Mouse (Mus musculus) thymus, postnatal 25 days (tissue): ENCODE measurements around the gene Csmd2.

Source experiments
- DNase-seq: peaks from one replicate; pipeline ENCODE4 v3.0.0; 2022

Gene Csmd2

DNA sequence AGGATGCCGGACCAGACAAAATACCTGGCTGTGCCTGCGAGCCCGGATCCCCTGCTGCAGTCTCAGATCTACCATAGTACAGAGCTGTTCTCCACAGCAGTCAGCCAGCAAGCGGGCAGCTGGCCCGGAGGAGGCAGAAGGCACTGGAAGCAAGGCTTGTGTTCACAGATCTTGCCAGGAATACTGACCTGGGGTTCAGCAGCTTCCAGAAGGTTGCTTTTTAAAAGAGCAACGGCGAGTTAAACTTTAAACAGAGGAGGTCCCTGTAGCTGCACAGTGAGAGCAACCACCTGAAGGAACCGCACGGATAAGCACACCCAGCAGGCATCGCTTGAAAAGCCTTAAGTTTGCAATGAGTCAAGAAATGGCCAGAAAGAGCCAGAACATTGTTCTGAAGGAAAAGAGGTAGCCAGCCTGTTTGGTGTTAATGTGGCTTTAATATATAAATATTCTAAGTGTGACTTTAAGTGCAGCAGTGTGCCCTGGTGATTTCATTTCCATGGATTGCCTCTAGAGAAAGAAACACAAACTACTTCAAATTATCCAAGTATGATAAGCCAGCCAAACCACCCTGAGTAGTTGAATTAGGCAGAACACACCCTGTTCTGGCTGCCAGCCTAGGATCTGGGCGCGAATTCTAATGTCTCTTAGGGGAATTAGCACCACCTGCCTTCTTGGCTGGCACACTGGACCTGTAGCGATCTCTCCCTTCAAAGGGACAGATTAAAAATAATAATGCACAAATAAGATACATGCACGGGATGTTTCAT is 439.8 kb downstream of the Csmd2 start:
- no peak for DNase-seq

DNA sequence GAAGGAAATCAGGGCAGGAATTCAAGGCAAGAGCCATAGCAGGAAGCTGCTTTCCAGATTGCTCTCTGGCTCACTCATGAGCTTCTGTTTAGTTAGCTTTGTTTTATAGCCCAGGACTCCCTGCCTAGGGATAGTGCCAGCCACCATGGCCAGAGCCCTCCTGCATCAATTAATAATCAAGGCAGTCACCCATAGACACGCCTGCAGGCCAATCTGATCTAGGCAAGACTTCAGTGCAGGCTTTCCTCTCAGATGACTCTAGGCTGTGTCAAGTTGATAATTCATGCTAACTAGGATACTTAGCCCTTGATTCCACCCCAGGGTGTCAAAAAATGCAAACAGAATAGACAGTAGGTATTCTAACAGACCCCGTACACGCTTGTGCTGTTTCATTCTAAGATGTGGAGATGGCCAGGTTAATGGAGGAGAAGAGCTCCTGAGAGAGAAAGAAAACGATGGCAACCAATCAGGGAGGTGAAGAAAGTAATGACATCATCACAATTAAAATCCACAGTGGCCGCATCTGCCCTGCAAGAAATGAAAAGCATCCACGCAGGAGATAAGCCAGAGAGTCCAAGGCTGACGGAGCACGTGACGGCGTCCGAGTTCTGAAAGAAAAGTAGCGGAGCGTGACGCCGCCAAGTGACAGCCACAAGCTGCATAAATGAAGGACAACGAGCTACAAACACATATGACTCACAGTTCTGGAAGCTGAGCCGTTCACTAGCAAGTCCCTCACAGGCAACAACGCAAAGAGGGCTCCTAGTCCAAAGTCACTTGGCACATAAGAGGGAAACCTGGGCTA is 440.8 kb downstream of the Csmd2 start:
- DNase-seq = no peak

DNA sequence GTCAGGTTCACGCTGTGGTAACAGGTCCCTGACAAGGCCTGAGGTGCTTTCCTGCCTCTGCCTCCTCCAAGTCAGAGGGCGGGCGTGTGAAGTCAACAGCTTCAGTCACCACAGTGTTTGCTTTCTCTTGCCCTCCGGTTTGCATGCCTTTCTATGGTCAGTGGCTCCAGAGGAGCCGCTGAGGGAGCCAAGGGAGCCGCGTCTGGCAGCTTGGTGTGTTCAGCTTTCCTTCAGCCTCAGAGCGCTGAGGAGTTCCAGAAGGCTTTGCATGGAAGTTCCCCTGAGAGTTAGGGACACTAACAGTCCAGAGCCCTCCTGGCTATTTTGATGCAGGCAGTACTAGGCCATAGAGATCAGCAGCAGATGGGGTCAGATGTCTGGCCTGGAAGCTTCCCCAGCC is 441.9 kb downstream of the Csmd2 start:
- no peak for DNase-seq

DNA sequence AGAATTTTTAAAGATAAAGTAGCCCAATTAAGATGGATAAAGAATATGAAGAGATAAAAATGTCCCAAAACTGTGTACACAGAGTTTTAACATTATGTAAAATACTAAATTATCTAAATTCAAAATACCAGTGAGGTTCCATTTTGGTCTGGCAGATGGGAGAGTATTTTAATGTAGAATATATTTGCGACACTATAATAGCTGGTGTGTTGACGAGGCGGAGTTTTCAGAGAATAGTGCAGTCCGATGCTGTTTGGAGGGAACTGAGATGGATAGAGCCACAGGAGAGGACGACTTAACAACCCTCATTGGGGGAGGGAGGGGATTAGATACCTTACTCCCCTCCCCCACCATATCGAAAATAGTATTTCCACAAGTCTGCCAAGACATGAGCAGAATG is 452.9 kb downstream of the Csmd2 start:
- no peak for DNase-seq

DNA sequence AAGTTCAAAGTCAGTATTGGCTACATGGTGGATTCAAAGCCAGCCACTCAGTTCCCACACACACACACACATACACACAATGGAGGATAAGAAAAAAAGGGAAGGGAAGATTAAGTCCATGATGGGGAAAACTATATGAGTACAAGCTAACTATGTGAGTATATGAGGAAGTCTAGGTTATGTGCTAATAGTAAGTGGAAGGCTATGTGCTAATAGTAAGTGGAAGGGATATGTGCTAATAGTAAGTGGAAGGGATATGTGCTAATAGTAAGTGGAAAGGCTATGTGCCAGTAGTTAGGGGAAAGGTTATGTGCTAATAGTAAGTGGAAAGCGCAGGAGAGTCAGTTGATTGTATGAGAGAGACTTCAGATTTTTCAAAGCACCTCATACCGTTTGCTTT is 453.6 kb downstream of the Csmd2 start:
- DNase-seq = no peak

DNA sequence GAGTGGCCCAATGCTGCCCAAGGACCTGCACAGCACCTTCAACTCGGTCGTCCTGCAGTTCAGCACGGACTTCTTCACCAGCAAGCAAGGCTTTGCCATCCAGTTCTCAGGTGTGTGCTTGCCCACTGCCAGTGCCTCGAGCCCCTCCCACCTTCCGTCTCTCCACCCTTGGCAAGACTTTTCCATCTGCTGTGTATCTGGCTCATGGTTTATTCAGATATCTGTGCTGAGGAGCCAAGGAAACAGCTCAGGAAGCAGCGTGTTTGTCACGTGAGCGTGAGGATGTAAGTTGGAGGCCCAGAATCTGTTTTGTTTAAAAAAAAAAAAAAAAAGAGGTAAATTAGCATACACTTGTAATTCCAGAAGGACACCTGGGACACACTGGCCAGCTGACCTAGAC is 455.1 kb downstream of the Csmd2 start:
- no peak for DNase-seq

DNA sequence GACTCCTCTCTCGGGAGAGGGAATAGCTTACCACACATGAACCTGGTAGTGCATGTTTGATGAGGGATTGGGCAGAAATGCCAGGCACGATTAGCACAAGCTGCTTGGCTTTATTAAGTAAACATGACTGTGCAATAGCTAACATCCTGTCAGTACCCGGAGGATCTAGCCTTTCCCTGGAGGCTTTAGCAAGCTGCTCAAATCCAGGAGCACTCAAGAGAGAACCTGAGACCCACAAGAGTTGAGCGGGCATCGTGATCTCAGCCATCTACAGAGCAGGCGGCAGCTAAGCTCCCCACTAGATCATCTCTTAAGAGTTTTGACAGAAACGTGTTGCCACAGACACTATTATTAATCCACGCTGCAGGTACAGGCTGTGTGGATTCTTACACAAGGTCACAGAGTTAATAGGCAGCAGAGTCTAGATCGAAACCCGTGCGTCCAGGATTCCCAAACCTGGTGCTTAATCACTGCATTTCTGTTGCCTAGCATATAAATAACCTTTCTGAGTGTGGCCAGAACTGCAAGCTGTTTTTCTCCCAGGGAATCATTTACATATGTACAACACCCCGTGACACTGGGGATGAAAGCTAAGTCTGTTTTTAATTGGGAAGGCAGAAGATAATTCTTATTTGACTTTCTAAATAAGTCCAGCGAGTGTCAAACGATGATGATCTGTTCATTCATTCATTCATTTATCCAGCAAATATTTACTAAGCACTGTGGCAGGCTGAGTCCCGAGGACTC is 458.0 kb downstream of the Csmd2 start:
- DNase-seq = no peak

DNA sequence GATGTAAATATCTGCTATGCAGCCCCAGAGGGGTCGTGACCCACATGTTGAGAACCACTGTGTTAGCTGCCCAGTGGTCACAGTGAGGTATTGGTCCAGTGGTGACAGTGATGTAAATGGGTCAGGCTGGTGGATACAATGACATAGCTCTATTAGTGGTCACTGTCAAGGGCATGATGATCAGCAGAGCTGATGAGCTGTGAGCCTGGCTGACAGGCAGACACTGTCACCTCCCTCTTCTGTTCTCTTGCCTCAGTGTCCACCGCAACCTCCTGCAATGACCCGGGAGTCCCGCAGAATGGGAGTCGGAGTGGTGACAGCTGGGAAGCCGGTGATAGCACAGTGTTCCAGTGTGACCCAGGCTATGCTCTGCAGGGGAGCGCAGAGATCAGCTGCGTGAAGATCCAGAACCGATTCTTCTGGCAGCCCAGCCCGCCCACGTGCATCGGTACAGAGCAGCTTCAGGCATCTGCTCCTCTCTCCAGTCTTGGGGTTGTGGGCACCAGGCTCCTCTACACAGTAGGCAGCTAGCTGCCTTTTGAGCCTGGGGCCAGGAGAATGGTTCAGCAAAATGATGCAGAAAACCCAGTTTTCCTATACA is 461.3 kb downstream of the Csmd2 start:
- DNase-seq = no peak

DNA sequence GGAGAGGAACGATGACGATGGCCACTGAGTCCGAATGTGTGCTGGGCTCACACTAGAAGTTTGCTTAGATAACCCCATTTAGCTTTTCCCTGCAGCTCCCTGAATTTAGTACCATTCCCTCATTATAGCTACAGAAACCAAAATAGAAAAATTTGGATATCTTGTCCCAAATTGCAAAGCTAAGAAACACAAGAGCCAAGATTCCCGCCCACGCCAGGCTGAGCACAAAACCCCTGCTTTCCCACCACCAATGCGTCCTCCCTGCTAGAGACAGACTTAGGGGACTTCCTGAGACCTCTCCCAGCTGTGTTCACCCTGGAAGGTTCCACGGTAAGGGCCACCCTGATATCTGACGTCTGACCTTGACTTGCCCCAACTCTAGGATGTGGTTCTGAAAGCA is 462.5 kb downstream of the Csmd2 start:
- no peak for DNase-seq

DNA sequence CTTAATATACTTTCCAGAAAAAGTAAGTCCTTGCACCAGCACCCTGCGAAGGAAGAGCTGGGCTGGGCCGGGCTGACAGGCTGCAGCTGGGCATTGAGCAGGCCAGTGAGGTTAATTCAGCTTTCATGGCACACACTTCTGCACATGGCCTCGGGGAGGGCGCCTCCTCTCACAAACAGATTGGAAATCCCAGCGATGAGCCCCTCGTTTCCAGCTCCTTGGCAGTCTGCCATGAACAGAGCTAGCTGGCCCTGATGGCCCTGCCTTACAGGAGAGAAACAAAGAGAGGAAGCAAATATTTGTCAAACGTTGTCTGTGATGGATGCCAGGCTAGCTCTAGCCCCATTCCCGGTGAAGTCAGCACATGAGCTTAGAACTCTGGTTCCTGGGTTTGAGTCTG is 463.3 kb downstream of the Csmd2 start:
- no peak for DNase-seq

DNA sequence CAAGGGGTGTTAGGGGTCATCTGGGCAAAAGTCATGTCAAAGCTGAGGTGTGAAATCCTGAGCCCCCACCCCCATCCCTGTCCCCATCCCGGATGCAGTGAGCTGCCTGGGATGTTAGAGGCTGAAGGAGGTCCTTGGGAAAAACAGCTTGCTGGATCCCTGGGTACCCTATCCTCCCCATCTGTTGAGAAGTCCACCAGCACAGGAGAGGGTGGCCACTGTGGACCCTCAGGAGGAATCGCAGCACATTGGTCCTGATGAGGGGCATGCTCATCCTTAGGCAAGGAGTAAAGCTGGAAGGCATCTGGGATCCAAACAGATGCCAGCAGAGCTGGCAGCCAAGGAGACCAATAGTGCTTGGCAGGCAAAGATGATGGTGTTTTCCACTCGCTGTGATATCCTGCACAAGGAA is 463.7 kb downstream of the Csmd2 start:
- DNase-seq = no peak

DNA sequence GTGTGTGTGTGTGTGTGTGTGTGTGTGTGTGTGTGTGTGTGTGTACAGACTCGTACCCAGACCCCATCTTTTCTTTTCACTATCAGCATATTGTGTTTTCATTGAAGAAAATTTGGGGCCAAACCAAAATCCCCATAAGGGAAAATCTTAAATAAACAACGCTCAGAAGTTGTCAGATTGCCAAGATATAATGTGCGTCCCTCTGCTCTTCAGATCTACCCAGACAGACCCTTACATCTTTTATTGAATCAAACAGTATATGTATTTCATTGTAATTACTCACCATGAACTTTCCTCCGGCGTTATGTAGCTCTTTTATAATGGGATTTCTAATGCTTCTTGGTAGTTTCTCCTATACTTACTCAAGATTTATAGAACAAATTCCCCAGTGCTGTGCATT is 479.1 kb downstream of the Csmd2 start:
- DNase-seq = no peak

DNA sequence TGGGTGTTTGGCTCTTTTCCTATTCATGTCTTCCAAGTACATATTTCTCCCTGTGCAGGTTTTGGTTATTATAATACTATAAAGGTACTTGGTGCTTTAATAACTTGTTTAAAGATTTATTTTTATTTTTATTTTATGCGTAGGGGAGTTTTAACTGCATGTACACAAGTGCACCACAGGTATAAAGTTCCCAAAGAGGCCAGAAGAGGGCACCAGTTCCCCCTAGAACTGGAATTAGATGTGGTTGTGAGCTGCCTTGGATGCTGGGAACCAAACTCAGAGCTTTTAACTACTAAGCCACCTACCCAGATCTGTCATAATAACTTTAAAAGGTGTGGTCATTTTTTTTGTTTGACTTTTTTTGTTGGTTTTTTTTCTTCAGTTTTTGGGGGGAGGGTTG is 480.4 kb downstream of the Csmd2 start:
- DNase-seq = no peak

DNA sequence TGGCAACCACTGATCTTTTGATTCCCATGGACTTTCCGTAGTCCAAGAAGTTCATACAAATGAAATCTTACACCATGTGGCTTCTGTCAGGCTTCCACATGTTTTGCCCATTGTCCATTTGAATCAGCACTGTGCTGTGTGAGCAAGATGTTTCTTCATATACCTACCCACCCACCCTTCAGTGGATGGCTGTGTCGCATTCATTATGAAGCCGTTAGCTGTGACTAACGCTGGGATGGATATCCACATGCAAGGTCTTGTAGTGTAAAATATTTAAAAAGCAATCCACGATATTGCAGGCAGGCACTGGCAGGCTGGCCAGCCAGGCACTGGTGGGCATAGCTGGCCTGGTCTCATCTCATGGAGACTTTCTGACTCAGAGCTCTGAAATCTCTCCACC is 488.6 kb downstream of the Csmd2 start:
- no peak for DNase-seq

DNA sequence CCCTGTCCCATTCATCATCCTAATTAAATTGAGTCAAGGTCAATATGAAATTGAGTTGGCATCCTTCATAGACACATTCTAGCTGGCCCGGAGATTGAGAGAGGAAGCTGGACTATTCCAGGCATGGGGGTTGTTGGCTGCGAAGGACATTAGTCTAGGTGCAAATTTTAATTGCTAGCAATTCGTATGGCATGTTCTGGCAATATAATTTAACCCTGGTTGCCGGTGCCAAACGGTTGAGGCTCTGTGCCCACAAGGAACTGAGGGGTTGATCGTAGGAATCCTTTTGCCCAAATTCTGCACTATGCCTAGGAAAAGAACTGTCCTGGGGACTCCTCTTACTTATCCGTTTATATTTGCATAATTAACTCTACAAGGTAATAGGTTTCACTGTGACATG is 496.2 kb downstream of the Csmd2 start:
- DNase-seq = no peak

DNA sequence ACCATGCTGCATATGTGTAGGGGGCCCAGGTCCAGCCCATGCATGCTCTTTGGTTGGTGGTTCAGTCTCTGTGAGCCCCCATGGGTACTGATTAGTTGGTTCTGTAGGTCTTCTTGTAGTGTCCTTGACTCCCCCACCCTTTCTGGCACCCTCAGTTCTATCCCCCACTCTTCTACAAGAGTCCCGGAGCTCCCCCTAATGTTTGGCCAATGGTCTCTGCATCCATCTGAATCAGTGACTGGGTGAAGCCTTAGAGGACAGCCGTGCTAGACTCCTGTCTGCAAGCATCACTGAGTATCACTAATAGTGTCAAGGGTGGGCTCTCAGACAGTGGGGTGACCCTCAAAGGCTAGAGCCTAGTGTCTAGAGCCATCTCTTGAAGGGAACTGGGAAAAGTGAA is 497.0 kb downstream of the Csmd2 start:
- no peak for DNase-seq

DNA sequence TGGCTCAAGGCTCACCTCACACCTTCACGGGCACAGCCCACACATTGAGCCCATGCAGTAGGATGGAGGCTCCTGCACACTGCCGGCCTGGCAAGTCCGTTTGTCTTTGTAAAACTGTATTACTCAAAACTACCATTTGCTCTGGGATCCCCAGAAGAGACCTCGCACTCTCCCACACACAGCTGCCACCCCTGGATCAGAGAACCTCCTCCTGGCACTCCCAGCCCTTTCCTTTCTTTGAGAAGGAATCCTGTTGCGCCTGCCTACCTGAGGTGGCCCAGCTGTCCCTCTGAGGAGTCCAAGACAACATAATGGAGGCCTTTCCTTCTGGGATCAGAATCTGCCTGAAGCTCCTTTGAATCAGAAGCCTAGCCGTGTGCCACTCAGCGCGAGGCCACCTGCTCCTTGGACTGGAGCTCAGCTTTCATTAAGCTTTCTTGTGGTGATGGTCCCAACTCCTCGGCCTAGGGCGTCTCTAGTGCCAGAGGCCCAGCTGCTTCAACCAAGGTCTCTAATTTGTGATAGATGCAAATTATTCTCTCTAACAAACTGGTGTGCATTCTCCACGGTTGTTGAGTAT is 502.0 kb downstream of the Csmd2 start:
- no peak for DNase-seq

DNA sequence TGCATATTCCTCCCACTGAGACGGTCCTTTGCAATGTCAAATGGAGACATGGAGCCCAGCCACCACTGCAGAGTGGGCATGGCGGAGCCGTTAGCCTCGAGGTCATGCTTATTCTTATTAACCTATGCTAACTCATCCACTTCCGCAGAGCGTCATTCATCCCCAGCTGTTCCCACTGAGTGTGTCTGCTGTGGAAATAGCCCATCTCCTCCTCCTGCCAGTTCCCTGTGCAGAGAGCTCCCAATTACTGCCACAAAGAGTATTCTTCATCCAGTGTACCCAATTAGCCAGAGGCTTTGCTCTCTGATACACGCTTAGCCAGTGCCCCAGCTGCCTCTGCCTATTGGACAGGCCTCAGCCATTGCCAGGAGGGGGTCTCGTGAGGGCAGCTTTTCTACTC is 504.4 kb downstream of the Csmd2 start:
- no peak for DNase-seq

DNA sequence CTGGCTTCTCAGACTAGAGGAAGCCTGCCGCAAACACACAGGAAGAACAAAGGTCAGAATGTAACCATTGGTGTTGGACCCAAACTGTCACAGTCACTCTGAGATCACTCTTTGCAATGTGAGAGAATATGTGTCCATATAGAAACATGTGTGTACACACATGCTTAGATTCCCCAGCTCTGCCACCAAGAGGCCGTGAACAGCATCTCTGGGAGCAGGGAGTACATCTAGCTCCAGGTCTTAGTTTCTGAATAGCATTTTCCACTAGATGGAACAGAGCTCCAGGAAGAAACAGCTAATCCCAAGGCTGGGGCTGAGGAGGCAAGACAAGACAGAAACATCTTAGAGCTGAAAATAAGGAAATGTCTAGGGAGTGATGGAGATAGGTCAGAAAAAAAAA is 512.3 kb downstream of the Csmd2 start:
- DNase-seq = no peak

DNA sequence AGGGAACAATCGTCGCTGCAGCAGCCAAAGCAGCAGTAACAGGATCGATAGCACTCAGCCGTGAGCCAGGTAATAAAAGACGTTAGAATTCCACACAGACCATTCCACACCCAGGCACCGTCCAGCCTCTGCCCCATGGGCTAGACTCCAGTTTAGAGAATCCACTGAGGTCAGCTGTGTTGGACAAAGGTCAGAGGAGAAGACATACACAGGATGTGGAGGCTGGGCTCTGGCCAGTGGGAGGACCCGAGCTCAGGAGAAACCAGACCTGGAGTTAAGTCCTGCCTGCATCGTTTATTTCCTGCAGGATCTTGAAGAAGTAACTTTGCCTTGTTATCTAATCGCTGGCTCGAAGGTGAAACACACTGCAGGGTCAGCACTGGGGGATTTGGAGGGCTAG is 519.2 kb downstream of the Csmd2 start:
- no peak for DNase-seq

DNA sequence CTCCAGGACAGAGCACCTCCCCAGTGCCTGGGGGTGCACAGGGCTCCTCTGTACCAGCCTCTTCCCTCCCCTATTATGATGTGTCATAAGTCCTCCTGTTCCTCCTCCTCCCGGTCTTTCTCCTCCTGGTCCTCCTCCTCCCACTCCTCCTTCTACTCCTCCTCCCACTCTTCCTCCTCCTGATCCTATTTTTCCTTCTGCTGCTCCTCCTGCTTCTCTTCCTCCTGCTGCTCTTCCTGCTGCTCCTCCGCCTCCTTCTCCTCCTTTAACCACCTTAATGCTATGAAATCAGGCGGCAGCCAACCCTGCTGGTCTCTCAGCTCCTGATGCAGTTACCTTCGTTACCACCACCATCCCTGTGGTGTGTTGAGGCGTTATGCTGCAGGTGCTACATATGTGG is 522.2 kb downstream of the Csmd2 start:
- DNase-seq = no peak

DNA sequence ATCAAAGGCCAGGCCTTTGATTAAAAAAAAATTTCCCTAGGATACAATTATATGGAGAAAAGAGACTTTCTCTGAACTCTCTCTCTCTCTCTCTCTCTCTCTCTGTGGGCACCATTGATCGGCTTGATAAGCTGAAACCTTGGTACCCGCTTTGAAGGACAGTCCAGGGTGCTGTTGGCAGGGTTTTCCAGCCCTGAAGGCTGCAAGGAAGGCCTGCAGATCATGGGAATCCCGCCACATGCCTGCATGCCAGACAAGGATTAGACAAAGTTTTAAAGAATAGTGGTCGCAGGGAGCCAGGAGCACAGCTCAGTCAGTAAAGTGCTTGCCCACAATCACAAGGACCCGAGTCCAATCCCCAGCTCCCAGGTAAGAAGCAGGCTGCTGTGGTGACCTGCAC is 526.8 kb downstream of the Csmd2 start:
- no peak for DNase-seq

DNA sequence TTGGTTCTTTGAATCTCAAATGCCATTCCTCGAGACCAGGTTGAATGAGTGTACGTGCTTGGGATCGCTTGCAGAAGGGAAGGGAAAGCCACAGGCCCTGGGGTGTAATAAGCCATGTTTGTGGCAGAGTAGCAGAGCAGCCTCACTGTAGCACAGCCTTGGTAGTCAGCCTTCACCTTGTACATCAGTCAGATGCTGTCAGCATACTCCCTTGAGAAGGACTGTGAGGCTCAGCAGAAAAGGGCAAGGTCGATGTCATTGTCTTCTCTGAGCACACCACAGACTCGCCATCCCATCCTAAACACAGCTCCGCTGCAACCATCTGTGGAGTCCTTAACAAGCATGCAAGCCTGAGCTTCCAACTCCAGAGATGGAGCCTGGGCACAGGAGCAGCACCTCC is 533.6 kb downstream of the Csmd2 start:
- DNase-seq = no peak
